Mouse (Mus musculus) left cerebral cortex, adult 2 months (tissue): ENCODE results near the gene Rbbp5. TPM values are rescaled to one million over a fixed set of nuclear protein-coding genes. Genes with fewer than 3 reads are reported as not detected.

ENCODE experiments used
- DNase-seq, 2 experiments: peaks; one replicate each; pipeline ENCODE4 v3.0.0; 2021 to 2022; ENCODE audit warnings: low spot score in 2 of 2, mixed read lengths in 1 of 2; ENCODE audit errors: extremely low spot score in 1 of 2
- H3K27ac ChIP-seq: fragments of 200-600 bp; 2 replicates; pipeline ENCODE4 v1.8.1; 2022
- H3K4me3 ChIP-seq: fragments of 200-600 bp; 2 replicates; pipeline ENCODE4 v1.8.1; 2022
- CTCF ChIP-seq: fragments of 200-600 bp; IDR thresholded peaks from 2 replicates; pipeline ENCODE4 v1.8.1; 2022; ENCODE audit warnings: antibody characterized with exemption, mild to moderate bottlenecking, moderate library complexity
- intact Hi-C: fragments of 180-260 bp; cut with DNase I; formaldehyde crosslinking; loops from one replicate; pipeline ENCODE4 v1.15.1; 2025
- total RNA-seq, 2 experiments: library from RNA; stranded (reverse); gene quantifications; 2 replicates each; pipeline ENCODE4 v1.2.3; 2021

Rbbp5 gene
- total RNA-seq, 2 experiments from 2014 or later = 55.1 to 62.5 TPM

- no peak for TF ChIP-seq CTCF
- peak overlapping the region; percentile 92; the same call in 1 of the 2 replicates for H3K27ac ChIP-seq
- intact Hi-C loops = loop anchor here (5.0 kb wide), 1 partner anchor 39 kb away; no protein-coding TSS in a partner anchor
- no peak overlapping the region for H3K4me3 ChIP-seq
- no peak for DNase-seq
Measured at GRCm38 (mm10) chr1:132543789-132544188, 66.6 kb downstream of the Rbbp5 start.

Other genes with a start within 250 kb of the Rbbp5 start
- not detected for gene Gm10188, start 247.6 kb upstream of the Rbbp5 start, total RNA-seq
- 10 to 100 TPM; 12.2 to 13.2 TPM for gene Klhdc8a, start 178.7 kb upstream of the Rbbp5 start, total RNA-seq
- 1 to 10 TPM; 1.4 TPM for gene Nuak2, start 161.2 kb upstream of the Rbbp5 start, total RNA-seq
- gene Tmcc2, start 86.1 kb upstream of the Rbbp5 start, total RNA-seq = 100 to 1,000 TPM; 178 to 192 TPM
- 10 to 100 TPM; 44.9 to 45.5 TPM for gene Dstyk, start 59.8 kb upstream of the Rbbp5 start, total RNA-seq
- gene Tmem81, start 28.9 kb downstream of the Rbbp5 start, total RNA-seq = 1 to 10 TPM; 3.9 to 4.4 TPM
- gene Cntn2, start 65.9 kb downstream of the Rbbp5 start, total RNA-seq = 10 to 100 TPM; 69.6 to 78.8 TPM